Mouse (Mus musculus) heart, postnatal 4 days (tissue): ENCODE measurements around the gene Asl. TPM values are rescaled to one million over a fixed set of nuclear protein-coding genes. Genes with fewer than 3 reads are reported as not detected.
"Not testable (repeated sequence)": the region's sequence is repeated elsewhere in the genome, so short reads cannot be mapped to it uniquely, and the experiment has no call there.

Experiments
- DNase-seq: peaks from one replicate; pipeline ENCODE4 v3.0.0; 2021
- total RNA-seq, 2 experiments: library from RNA; stranded (reverse); gene quantifications; 2 replicates each; pipeline ENCODE4 v1.2.3; 2021

Gene Asl
- total RNA-seq, 2 experiments from 2014 or later = 15.1 to 17.6 TPM

DNA sequence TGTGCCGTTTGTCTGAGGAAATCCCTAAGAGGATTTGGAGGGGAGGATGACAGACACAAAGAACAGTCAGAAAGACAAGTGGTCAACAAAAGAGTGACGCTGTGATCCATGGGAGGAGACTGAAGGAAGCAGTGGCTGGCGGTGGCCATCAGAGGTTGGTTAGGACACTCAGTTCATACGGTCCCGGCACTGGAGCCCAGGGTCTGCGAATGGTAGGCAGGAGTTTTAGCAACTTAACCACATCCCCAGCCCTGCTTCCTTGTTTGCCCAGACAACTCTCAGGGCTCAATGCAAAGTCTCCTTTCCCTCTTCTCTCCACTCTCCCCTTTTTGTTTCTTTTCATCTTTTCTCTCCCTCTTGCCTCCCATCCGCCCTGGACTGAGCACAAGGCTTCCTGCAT lies 17.1 kb upstream of the Asl start:
- no peak for DNase-seq

GRCm38 (mm10) chr5:130044201-130044695 lies 15.2 kb upstream of the Asl start:
- DNase-seq = peak; percentile 64

DNA sequence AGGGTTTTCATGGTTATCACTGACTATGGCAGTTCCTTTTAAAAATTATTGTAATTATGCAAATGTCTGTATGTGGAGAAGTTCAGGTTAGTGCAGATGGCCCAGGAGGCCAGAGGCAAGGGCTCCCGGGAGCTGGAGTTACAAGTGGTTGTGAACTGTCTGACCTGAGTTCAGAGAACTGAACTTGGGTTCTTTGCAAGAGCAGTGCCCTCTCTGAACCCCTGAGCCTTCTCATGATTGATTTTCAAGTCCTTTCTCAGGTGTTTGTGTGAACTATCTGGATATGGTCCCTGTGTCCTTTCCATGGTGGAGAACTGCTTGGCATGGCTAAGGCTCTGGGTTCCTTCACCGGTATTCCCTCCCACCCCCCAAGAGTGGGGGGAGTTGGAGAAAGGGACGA lies 14.7 kb upstream of the Asl start:
- no peak for DNase-seq

GRCm38 (mm10) chr5:130041262-130041661 lies 12.2 kb upstream of the Asl start:
- no peak for DNase-seq

DNA sequence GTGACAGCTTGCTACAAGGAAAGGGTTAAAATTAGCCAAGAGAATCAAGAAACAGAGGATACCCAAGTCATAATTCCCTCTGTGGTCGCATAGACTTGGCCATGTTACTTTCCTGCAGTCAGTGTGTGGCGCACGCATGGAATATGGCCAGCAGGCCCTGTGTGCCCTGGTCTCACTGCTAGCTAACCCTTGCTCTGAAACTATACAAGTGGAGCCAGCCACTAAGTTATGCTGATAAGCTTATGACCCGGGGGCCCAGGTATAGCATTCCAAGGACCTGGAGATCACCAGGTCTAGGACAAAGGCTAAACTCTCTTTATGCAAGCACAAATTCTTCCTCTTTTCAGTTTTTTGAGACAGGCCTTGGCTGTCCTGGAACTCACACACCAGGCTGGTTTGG lies 11.8 kb upstream of the Asl start:
- no peak for DNase-seq

DNA sequence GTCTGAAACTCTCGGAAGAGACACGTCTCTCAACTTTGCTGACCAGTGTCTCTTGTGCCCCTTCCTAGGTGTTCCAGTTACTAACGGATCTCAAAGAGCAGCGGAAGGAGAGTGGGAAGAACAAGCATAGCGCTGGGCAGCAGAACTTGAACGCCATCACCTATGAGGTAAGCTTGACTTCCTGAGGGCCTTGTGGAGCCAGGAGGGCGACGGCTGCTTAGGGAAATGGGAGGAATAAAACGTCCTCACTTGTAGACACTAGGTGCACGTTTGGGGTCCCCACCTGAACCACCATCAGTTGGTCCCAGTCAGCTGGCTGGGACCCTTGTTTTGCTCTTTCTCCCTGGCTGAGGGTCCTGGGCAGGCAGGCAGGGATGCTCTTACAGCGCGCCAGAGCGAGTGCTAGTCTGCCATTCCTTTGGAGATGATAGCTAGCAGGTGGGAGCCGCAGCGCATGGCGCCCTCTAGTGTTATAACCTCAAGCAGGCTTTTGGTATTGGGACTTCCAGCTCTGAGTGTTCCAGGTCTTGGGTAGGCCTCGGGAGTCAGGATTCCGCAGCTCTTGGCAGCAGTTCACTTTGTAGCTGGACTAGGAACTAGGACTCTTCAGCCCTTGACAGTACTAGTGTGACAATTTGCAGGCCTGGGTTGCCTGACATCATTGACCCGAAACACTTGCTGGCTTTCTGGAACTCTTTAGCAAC lies 8.9 kb upstream of the Asl start:
- peak; percentile 78 for DNase-seq

- not testable (repeated sequence) for DNase-seq
Measured at GRCm38 (mm10) chr5:130036300-130036699, 7.3 kb upstream of the Asl start.

GRCm38 (mm10) chr5:130033869-130034268 lies 4.8 kb upstream of the Asl start:
- no peak for DNase-seq

- no peak for DNase-seq
Measured at GRCm38 (mm10) chr5:130031410-130032390, 2.7 kb upstream of the Asl start.

DNA sequence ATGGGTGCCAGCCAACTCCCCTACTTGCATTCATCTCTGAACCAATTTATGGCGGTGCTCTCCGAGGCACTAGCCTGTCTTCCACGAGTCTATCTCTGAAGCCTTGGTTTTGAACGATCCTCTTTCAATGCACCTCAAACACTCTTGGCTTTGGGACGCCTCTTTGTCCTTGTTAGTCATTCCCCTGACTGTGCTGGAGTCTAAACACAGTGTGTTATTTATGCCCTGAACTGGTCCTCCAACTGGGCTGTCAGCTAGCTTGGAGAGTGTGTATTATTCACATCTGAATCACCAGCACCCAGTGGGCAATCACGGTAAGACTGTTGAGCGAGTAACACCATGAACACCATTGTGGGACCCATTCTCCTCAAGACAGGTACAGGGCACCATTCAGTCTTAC lies 1.4 kb downstream of the Asl start:
- DNase-seq = no peak

DNA sequence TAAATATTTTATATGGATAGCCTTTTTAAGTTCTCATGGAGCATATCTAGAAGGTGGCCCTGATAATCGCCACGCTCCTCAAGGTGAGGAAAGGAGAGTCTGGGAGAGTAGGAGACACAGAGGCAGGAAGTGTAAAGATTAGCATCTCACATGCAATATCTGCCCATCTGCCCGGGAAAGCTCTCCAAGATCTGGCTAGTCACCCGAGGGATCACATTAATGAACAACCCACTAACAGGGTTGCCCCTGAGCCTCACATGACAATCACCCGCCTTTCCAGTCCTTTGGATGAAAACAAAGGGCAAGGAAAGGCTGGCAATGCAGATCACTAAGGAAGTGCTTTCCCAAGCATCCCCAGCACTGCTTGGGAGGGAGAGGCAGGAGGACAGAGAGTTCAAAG lies 1.9 kb downstream of the Asl start:
- DNase-seq = no peak

GRCm38 (mm10) chr5:130023767-130024539 lies 5.1 kb downstream of the Asl start:
- DNase-seq = peak; percentile 86

DNA sequence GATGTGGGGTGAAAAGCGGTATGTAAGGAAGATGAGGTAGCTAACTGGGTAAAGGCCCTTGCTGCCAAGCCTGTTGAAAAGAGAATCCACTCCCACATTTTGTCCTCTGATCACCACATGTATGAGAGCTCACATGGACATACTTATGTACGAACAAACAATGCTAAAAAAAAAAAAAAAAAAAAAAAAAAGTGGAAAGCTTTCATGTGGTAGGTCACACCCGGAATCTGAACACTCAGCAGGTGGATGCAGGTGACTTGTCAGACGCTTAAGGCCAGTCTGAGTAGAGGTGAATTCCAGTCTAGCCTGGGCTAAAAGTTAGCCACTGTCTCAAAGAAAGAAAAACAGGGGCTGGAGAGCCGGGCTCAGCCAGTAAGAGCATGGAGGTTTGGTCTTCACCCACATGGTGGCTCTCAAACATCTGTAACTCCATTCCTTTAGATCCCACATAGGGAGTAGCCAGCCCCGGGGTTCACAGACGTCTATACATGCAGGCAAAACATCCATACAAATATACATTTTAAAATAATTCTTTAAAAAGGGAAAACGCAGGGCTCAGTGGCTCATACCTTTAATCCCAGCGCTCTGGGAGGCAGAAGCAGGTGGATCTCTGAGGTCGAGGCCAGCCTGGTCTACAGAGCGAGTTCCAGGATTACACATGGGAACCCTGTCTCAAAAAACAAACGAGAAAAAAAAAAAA lies 5.8 kb downstream of the Asl start:
- no peak for DNase-seq

- DNase-seq = no peak
Measured at GRCm38 (mm10) chr5:130022366-130022765, 6.7 kb downstream of the Asl start.

- DNase-seq = no peak
Measured at GRCm38 (mm10) chr5:130021361-130021966, 7.6 kb downstream of the Asl start.

GRCm38 (mm10) chr5:130019461-130019860 lies 9.6 kb downstream of the Asl start:
- no peak for DNase-seq

- DNase-seq = no peak
Measured at GRCm38 (mm10) chr5:130015104-130015503, 13.9 kb downstream of the Asl start.

DNA sequence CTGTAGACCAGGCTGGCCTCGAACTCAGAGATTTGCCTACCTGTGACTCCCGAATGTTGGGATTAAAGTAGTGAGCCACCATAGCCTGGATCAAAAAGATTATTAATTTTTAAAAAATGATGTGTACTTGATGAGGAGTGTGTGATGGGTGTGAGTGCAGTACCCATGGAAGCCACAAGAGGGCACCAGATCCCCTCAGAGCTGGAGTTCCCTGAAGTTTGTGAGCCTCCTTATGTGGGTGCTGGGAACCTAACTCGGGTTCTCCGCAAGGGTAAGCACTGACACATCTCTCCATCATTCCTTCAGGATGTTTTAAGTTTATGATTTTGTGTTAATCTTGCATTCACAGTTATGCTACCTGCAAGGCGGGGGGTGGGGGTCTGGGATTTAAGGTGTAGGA lies 18.1 kb downstream of the Asl start:
- DNase-seq = no peak

GRCm38 (mm10) chr5:130009784-130010183 lies 19.3 kb downstream of the Asl start:
- DNase-seq = no peak

- DNase-seq = no peak
Measured at GRCm38 (mm10) chr5:130008034-130008590, 20.9 kb downstream of the Asl start.

GRCm38 (mm10) chr5:130007344-130007743 lies 21.7 kb downstream of the Asl start:
- no peak for DNase-seq
